Mouse (Mus musculus) megakaryocyte, embryonic 14.5 days (primary cell): ENCODE data around the gene 5730596B20Rik.

Source experiments
- FLI1 ChIP-seq: IDR thresholded peaks from 2 replicates; pipeline ENCODE4 v1.6.1; 2012; ENCODE audit warnings: low read length, inconsistent platforms, mixed read lengths
- GATA1 ChIP-seq: IDR thresholded peaks from 3 replicates; pipeline ENCODE4 v1.6.1; 2012; ENCODE audit warnings: mixed read lengths, low read length, inconsistent platforms, borderline replicate concordance

DNA sequence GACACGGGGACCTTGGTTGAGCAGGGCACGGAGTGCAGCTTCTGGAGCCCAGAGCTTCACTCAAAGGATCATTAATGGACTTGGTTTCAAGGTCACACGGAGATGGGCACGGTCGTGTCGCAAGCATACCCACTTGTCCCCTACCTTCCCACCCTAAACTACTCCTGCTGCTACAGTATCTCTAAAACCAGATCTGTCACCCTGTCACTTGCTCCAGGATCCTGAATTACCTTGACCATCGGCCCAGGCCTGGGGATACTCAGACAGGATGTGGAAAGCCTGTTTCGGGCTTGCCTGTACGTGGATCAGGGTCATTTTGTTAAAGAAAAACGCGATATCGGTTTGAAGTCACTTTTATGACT lies 32.4 kb downstream of the 5730596B20Rik start:
- TF ChIP-seq GATA1, result no peak
- TF ChIP-seq FLI1, result no peak
